Mouse (Mus musculus): ENCODE results near the gene Pih1d2. TPM values are rescaled to one million over a fixed set of nuclear protein-coding genes. Genes with fewer than 3 reads are reported as not detected.
A peak's percentile ranks its signal among the peaks of the same experiment; 100 is the strongest.

Gene Pih1d2
- total and polyA plus RNA-seq, 3 experiments = 0.31 to 0.66 TPM; not detected in 1

DNA sequence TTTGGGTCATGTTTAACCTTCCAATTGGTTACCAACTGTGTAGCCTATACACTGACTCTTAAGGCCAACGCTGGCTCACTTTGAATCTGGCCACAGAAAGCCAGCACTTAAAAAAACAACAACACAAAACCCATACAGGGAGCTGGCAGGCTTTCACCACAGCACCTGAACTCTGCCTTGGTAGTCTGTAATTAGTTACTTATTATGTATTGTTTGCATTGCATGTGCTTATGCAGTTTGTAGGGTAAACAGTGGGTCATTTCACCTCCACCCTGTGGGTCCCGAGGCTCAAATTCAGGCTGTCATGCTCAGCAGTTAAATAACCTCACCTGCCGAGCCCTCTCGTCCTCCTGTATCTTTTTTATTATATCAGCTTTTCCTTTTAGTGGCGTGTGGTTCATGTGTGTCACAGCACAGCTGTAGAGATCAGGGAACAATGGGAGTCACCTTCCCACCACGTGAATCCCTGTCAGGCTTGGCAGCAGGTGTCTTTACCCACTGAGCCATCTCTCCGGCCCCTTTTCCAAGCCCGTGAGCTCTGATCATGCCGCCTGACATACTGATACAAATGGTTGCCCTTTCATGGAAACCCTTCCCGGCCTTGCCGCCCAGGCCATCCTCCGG, 22.2 kb upstream of the Pih1d2 start:
- no peak overlapping the region for H3K9ac ChIP-seq (ENCODE audit: low read depth, low read length)
- no peak for DNase-seq
- H3K36me3 ChIP-seq (ENCODE audit: control insufficient read depth, insufficient read depth, low read length) = peaks cover 3% of the 10 kb centered on the region
- intact Hi-C loops (cut with DNase I) = loop anchor here (10.0 kb wide), 1 partner anchor 150 kb away; no protein-coding TSS in a partner anchor
- no peak overlapping the region for H3K27ac ChIP-seq
- no peak overlapping the region for H3K4me3 ChIP-seq
- H3K79me2 ChIP-seq (replicated peaks; ENCODE audit: control insufficient read depth, insufficient read depth, low read length) = no peaks in the 10 kb centered on the region
- TF ChIP-seq CTCF (IDR thresholded peaks at IDR 0.05) (no peak), POLR2A (IDR thresholded peaks at IDR 0.05; ENCODE audit: insufficient read depth, low read depth, low read length) (no peak), EP300 (IDR thresholded peaks at IDR 0.05; ENCODE audit: insufficient read depth, low read depth, low read length) (no peak)
- WGBS = 71% methylated on average over 12 of the region's 12 CpGs
- no peaks in the 10 kb centered on the region; the same call in 1 of the 2 replicates for H3K4me1 ChIP-seq (ENCODE audit: control insufficient read depth, insufficient read depth, low read length)
- no peaks in the 10 kb centered on the region for H3K27me3 ChIP-seq (ENCODE audit: control insufficient read depth, insufficient read depth, low read length)

DNA sequence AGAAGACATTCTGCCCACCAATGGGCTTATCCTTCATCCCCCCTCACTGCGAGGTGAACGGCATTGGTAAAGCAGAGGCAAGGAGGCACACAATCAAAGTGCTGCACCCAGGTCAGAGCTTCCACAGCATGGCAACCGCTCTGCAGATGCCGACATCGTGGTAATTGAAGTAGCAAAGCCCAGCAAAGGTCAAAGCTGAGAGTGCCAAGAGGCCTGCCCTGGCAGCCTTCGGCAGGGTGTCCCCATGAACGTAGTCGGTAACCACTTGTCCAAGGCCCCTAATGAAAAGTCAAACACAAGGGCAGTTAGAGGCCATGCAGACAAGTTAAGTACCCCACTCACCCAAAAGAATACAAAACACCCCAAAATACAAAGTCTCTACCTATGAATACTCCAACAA, 20.1 kb upstream of the Pih1d2 start:
- no peaks in the 10 kb centered on the region for H3K79me2 ChIP-seq (replicated peaks; ENCODE audit: control insufficient read depth, insufficient read depth, low read length)
- no peak overlapping the region for H3K4me3 ChIP-seq
- no peak overlapping the region for H3K9ac ChIP-seq (ENCODE audit: low read depth, low read length)
- peak in 1 of 2 experiments; percentile 26 for DNase-seq
- H3K27ac ChIP-seq = no peak overlapping the region
- H3K36me3 ChIP-seq (ENCODE audit: control insufficient read depth, insufficient read depth, low read length) = peaks cover 6% of the 10 kb centered on the region
- TF ChIP-seq POLR2A (IDR thresholded peaks at IDR 0.05; ENCODE audit: insufficient read depth, low read depth, low read length) (no peak), EP300 (IDR thresholded peaks at IDR 0.05; ENCODE audit: insufficient read depth, low read depth, low read length) (no peak), CTCF (IDR thresholded peaks at IDR 0.05) (no peak)
- H3K4me1 ChIP-seq (ENCODE audit: control insufficient read depth, insufficient read depth, low read length) = peaks cover under 1% of the 10 kb centered on the region; the same call in 1 of the 2 replicates
- H3K27me3 ChIP-seq (ENCODE audit: control insufficient read depth, insufficient read depth, low read length) = no peaks in the 10 kb centered on the region
- 69% methylated on average over 8 of the region's 8 CpGs for WGBS
- intact Hi-C loops (cut with DNase I) = loop anchor here (10.0 kb wide), 1 partner anchor 152 kb away; no protein-coding TSS in a partner anchor

DNA sequence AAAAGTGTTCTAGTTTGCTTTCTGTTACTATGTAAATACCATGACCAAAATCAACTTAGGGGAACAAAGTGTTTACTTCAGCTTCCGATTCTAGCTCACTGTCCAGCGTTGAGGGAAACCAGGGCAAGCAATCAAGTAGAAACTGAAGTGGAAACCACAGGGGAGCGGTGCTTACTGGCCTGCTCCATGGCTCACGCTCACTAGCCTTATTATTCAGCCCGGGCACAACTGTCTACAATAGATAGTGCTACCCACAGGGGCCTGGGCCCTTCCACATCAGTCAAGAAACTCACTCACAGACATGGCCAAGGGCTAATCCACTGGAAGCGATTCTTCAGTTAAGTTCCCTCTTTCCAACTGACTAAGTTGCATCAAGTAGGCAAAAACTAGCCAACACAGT, 15.6 kb upstream of the Pih1d2 start:
- Histone ChIP-seq H3K36me3 (ENCODE audit: control insufficient read depth, insufficient read depth, low read length) (peaks cover 8% of the 10 kb centered on the region), H3K9ac (ENCODE audit: low read depth, low read length) (no peak overlapping the region), H3K27ac (peak overlapping the region; percentile 93), H3K4me1 (ENCODE audit: control insufficient read depth, insufficient read depth, low read length) (peaks cover 10% of the 10 kb centered on the region), H3K4me3 (peak overlapping the region; percentile 92), H3K79me2 (replicated peaks; ENCODE audit: control insufficient read depth, insufficient read depth, low read length) (peaks cover 2% of the 10 kb centered on the region; the same call in 1 of the 2 replicates), H3K27me3 (ENCODE audit: control insufficient read depth, insufficient read depth, low read length) (no peaks in the 10 kb centered on the region)
- DNase-seq = no peak
- intact Hi-C loops (cut with DNase I) = loop anchor here (5.0 kb wide), 1 partner anchor 166 kb away; the partner anchor contains the start of gene Fdxacb1
- TF ChIP-seq POLR2A (IDR thresholded peaks at IDR 0.05; ENCODE audit: insufficient read depth, low read depth, low read length) (no peak), CTCF (IDR thresholded peaks at IDR 0.05) (no peak), EP300 (IDR thresholded peaks at IDR 0.05; ENCODE audit: insufficient read depth, low read depth, low read length) (no peak)
- WGBS = 52% methylated on average over 6 of the region's 6 CpGs

DNA sequence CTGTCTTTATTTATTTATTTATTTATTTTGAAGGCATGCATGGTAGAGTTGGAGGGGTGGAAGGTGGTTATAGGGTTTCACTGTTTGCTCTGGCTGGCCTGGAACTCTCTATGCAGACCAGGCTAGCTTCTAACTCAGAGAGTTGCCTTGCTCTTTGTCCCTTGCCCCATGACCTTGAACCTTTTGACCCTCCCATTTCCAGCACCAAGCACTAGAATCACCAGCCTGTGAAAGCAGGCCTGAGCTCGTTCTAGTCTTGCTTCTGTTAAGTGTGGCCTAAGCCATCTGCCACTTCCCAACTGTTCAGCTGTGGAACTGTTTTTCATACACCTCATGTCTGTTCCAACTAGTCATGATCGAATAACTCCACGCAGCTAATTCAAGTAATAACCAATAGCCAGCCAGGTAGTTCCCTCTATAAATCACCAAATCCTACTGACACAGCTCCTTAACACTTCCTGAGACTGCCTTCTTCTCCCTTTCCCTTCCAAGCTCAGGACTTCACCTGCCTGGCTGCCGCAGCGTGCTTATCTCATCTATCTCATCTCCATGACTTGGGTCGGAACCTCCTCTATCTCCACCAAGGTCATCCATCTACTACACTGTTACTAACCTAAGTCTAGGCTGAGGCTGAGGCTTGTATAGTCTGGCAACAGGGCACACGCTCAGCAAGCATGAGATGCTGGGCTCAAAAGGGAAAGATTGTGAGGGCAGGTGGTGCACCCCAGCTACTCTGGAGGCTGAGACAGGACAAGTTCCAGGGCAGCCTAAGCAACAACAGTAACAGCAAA, 14.9 kb upstream of the Pih1d2 start:
- no peak for TF ChIP-seq EP300 (IDR thresholded peaks at IDR 0.05; ENCODE audit: insufficient read depth, low read depth, low read length)
- no peak for TF ChIP-seq POLR2A (IDR thresholded peaks at IDR 0.05; ENCODE audit: insufficient read depth, low read depth, low read length)
- Histone ChIP-seq H3K4me1 (ENCODE audit: control insufficient read depth, insufficient read depth, low read length) (peaks cover 10% of the 10 kb centered on the region), H3K27ac (peak overlapping the region; percentile 93), H3K27me3 (ENCODE audit: control insufficient read depth, insufficient read depth, low read length) (no peaks in the 10 kb centered on the region), H3K9ac (ENCODE audit: low read depth, low read length) (0 out of 2 replicates have a peak overlapping the region, but pooled peaks have one; percentile 15), H3K79me2 (replicated peaks; ENCODE audit: control insufficient read depth, insufficient read depth, low read length) (peaks cover 2% of the 10 kb centered on the region; the same call in 1 of the 2 replicates), H3K36me3 (ENCODE audit: control insufficient read depth, insufficient read depth, low read length) (peaks cover 8% of the 10 kb centered on the region), H3K4me3 (peak overlapping the region; percentile 92)
- no peak for DNase-seq
- intact Hi-C loops (cut with DNase I) = loop anchor here (5.0 kb wide), 1 partner anchor 165 kb away; the partner anchor contains the start of gene Fdxacb1
- 59% methylated on average over 7 of the region's 7 CpGs for WGBS

DNA sequence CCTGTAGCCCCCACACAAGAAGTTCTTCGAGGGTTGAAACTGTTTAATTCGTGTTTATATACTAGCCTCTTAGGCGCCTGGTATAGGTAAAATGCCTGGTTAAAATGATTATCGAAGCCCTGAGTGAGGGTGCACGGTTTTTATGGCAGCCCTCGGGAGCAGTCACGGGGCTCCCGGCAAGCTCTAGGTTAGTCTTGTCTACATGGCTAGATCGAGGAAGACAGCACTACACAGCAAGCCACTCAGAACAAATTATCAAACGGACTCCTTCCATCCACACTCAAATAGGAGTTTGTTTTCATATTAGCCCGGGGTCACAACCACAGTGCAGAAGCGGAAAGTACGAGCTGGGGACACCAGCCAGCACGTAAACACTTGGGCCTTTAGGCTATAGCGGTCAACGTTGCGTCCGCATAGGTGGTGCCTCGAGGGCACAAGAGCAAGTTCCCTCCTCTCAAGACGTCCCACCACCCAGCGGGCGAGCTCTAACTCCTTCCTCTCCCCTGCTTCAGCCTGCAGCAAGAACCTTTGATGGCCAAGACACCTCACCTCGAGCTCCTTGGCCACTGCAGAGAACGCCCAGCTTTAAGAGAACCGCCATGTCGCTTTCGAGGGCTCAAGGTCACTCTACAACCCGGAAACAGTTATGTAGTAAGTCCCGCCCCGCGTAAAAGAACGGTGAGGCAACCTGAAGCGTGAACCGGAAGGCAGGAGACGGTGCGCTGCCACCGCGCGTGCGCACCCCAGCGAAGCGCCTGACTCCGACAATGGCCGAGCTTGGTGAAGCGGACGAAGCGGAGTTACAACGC, 13.7 kb upstream of the Pih1d2 start, which contains the start of the genes Sdhd and Timm8b:
TSS of gene Sdhd (minus strand) at position 624 of the 809 bp plus-strand sequence.
TSS of gene Timm8b (plus strand) at position 722 of the 809 bp plus-strand sequence.
- H3K4me1 ChIP-seq (ENCODE audit: control insufficient read depth, insufficient read depth, low read length) = peaks cover 10% of the 10 kb centered on the region
- peak within 1 kb of the TSS; percentile 85 for H3K9ac ChIP-seq (ENCODE audit: low read depth, low read length)
- intact Hi-C loops (cut with DNase I) = loop anchor here (5.0 kb wide), 1 partner anchor 164 kb away; the partner anchor contains the start of gene Fdxacb1
- H3K79me2 ChIP-seq (replicated peaks; ENCODE audit: control insufficient read depth, insufficient read depth, low read length) = peaks cover 2% of the 10 kb centered on the region; the same call in 1 of the 2 replicates
- H3K4me3 ChIP-seq = peak within 1 kb of the TSS; percentile 92
- H3K36me3 ChIP-seq (ENCODE audit: control insufficient read depth, insufficient read depth, low read length) = peaks cover 8% of the 10 kb centered on the region
- peak within 1 kb of the TSS; percentile 93 for H3K27ac ChIP-seq
- WGBS = 1% methylated on average over 48 of the region's 48 CpGs
- no peak for TF ChIP-seq CTCF (IDR thresholded peaks at IDR 0.05)
- TF ChIP-seq EP300 (IDR thresholded peaks at IDR 0.05; ENCODE audit: insufficient read depth, low read depth, low read length) = peak; percentile 77
- TF ChIP-seq POLR2A (IDR thresholded peaks at IDR 0.05; ENCODE audit: insufficient read depth, low read depth, low read length) = peak; percentile 95
- no peaks in the 10 kb centered on the region for H3K27me3 ChIP-seq (ENCODE audit: control insufficient read depth, insufficient read depth, low read length)
- DNase-seq = peak; percentile 92 to 95
